Mouse (Mus musculus) small intestine, adult 2 months (tissue): ENCODE measurements around the gene Kirrel3.

Experiments
- CTCF ChIP-seq: fragments of 200-500 bp; IDR thresholded peaks from 2 replicates; pipeline ENCODE4 v1.5.1; 2012; ENCODE audit warnings: low read depth, mild to moderate bottlenecking, control low read depth, inconsistent platforms, low read length, moderate library complexity, mixed read lengths; ENCODE audit not compliant: insufficient replicate concordance, insufficient read length; ENCODE audit errors: extremely low read depth
- POLR2A ChIP-seq: fragments of 200-500 bp; IDR thresholded peaks from 2 replicates; pipeline ENCODE4 v1.6.1; 2012; ENCODE audit warnings: low read depth, mild to moderate bottlenecking, control low read depth, inconsistent platforms, low read length, moderate library complexity

DNA sequence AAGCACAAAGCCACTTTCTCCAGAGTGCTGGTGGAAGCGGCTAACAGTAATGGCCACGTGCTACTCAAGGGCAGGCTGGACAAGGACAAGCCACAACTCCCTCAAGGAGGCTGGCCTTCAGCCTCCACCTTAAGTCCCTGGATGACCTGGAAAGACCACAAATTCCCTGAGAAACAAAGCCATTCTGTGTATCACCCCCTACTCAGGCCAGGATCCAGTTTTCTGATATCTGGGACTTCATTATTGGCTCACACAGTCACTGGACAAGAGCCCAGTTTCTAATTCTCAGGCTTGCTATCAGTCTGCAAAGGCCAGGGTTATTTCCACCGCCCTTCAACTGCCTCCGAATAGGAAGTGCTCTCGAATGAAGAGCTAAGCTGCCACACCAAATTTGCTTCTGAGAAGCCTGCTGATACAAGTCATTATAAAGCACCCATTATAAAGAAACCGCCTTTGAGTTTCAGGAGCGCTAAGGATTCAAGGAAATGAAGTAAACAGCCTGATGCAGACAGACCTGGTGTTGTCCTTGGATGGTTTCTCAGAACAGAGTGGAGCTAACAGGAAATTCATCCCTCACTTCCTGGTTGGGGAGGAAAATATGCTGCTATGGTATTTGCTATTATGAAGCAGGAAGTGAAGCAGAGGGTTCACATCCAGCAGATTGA, 553.4 kb downstream of the Kirrel3 start:
- TF ChIP-seq POLR2A, result no peak
- TF ChIP-seq CTCF, result no peak
